Mouse (Mus musculus) macrophage (primary cell): ENCODE data around the gene Lhx4. TPM values are rescaled to one million over a fixed set of nuclear protein-coding genes. Genes with fewer than 3 reads are reported as not detected.

Source experiments
- H3K27ac ChIP-seq: fragments of 350-480 bp; formaldehyde crosslinking; 2 replicates; pipeline ENCODE4 v1.9.0; 2021
- H3K36me3 ChIP-seq: fragments of 350-480 bp; formaldehyde crosslinking; 2 replicates; pipeline ENCODE4 v1.9.0; 2021; ENCODE audit errors: inconsistent target
- H3K4me3 ChIP-seq: fragments of 350-480 bp; formaldehyde crosslinking; 2 replicates; pipeline ENCODE4 v1.9.0; 2021; ENCODE audit errors: inconsistent target
- H3K79me2 ChIP-seq: fragments of 350-480 bp; formaldehyde crosslinking; 2 replicates; pipeline ENCODE4 v1.9.0; 2021; ENCODE audit errors: inconsistent target
- WGBS: methylation state at CpG from one replicate; pipeline ENCODE4 v1.1.7; 2026; ENCODE audit warnings: inconsistent platforms; ENCODE audit not compliant: missing documents; 5-methylcytosine and 5-hydroxymethylcytosine counted together
- polyA plus RNA-seq: library from polyadenylated mRNA; stranded (reverse); fragments of 250-400 nt; gene quantifications from 3 replicates; pipeline ENCODE4 v1.2.4, GENCODE M21; 2018; ENCODE audit warnings: inconsistent platforms

Lhx4 gene
- polyA plus RNA-seq, 1 experiment from 2014 or later: not detected

- H3K79me2 ChIP-seq: no peaks in the 10 kb centered on the region
- no peak overlapping the region for H3K4me3 ChIP-seq
- H3K36me3 ChIP-seq: no peaks in the 10 kb centered on the region
- H3K27ac ChIP-seq: no peak overlapping the region
- 0% methylated on average over 1 of the region's 2 CpGs for WGBS
Observed at GRCm38 (mm10) chr1:155731156-155731555, 20.3 kb downstream of the Lhx4 start.

- H3K79me2 ChIP-seq: no peaks in the 10 kb centered on the region
- H3K27ac ChIP-seq: no peak overlapping the region
- no peaks in the 10 kb centered on the region for H3K36me3 ChIP-seq
- WGBS: 13% methylated on average over 21 of the region's 23 CpGs
- H3K4me3 ChIP-seq: no peak overlapping the region
Observed at GRCm38 (mm10) chr1:155729113-155729795, 22.2 kb downstream of the Lhx4 start.

- Histone ChIP-seq H3K36me3 (no peaks in the 10 kb centered on the region), H3K79me2 (no peaks in the 10 kb centered on the region), H3K4me3 (no peak overlapping the region), H3K27ac (no peak overlapping the region)
- WGBS: 36% methylated on average over 10 of the region's 10 CpGs
Observed at GRCm38 (mm10) chr1:155727830-155728229, 23.7 kb downstream of the Lhx4 start.

GRCm38 (mm10) chr1:155725876-155726275, 25.6 kb downstream of the Lhx4 start:
- H3K4me3 ChIP-seq: no peak overlapping the region
- no peak overlapping the region for H3K27ac ChIP-seq
- 89% methylated on average over 2 of the region's 2 CpGs for WGBS
- no peaks in the 10 kb centered on the region for H3K79me2 ChIP-seq
- H3K36me3 ChIP-seq: no peaks in the 10 kb centered on the region

- 73% methylated on average over 3 of the region's 3 CpGs for WGBS
- Histone ChIP-seq H3K79me2 (no peaks in the 10 kb centered on the region), H3K27ac (no peak overlapping the region), H3K36me3 (no peaks in the 10 kb centered on the region), H3K4me3 (no peak overlapping the region)
Observed at GRCm38 (mm10) chr1:155724301-155724700, 27.2 kb downstream of the Lhx4 start.

GRCm38 (mm10) chr1:155722185-155722584, 29.3 kb downstream of the Lhx4 start:
- Histone ChIP-seq H3K4me3 (no peak overlapping the region), H3K79me2 (no peaks in the 10 kb centered on the region), H3K27ac (no peak overlapping the region), H3K36me3 (no peaks in the 10 kb centered on the region)
- under 1% methylated on average over 13 of the region's 13 CpGs for WGBS

- no peaks in the 10 kb centered on the region for H3K79me2 ChIP-seq
- H3K4me3 ChIP-seq: no peak overlapping the region
- H3K36me3 ChIP-seq: no peaks in the 10 kb centered on the region
- no peak overlapping the region for H3K27ac ChIP-seq
- 51% methylated on average over 8 of the region's 8 CpGs for WGBS
Observed at GRCm38 (mm10) chr1:155721443-155721842, 30.0 kb downstream of the Lhx4 start.

GRCm38 (mm10) chr1:155720006-155720405, 31.5 kb downstream of the Lhx4 start:
- 57% methylated on average over 5 of the region's 5 CpGs for WGBS

GRCm38 (mm10) chr1:155718851-155719250, 32.6 kb downstream of the Lhx4 start:
- H3K79me2 ChIP-seq: no peaks in the 10 kb centered on the region
- no peak overlapping the region for H3K27ac ChIP-seq
- H3K4me3 ChIP-seq: no peak overlapping the region
- H3K36me3 ChIP-seq: no peaks in the 10 kb centered on the region
- 90% methylated on average over 3 of the region's 3 CpGs for WGBS

More at GRCm38 (mm10) chr1:155720006-155720405, 31.5 kb downstream of the Lhx4 start:
- Histone ChIP-seq H3K27ac (no peak overlapping the region), H3K4me3 (no peak overlapping the region), H3K79me2 (no peaks in the 10 kb centered on the region), H3K36me3 (no peaks in the 10 kb centered on the region)

- no peaks in the 10 kb centered on the region for H3K79me2 ChIP-seq
- H3K4me3 ChIP-seq: no peak overlapping the region
- H3K36me3 ChIP-seq: no peaks in the 10 kb centered on the region
- no peak overlapping the region for H3K27ac ChIP-seq
- WGBS: 94% methylated on average over 12 of the region's 12 CpGs
Observed at GRCm38 (mm10) chr1:155717301-155717700, 34.2 kb downstream of the Lhx4 start.

GRCm38 (mm10) chr1:155715366-155715765, 36.1 kb downstream of the Lhx4 start:
- no peaks in the 10 kb centered on the region for H3K79me2 ChIP-seq
- no peak overlapping the region for H3K4me3 ChIP-seq
- no peaks in the 10 kb centered on the region for H3K36me3 ChIP-seq
- H3K27ac ChIP-seq: no peak overlapping the region

- Histone ChIP-seq H3K4me3 (no peak overlapping the region), H3K79me2 (no peaks in the 10 kb centered on the region), H3K36me3 (no peaks in the 10 kb centered on the region), H3K27ac (no peak overlapping the region)
- WGBS: 49% methylated on average over 2 of the region's 2 CpGs
Observed at GRCm38 (mm10) chr1:155713306-155713705, 38.2 kb downstream of the Lhx4 start.

GRCm38 (mm10) chr1:155704182-155704581, 47.3 kb downstream of the Lhx4 start:
- Histone ChIP-seq H3K36me3 (no peaks in the 10 kb centered on the region), H3K4me3 (no peak overlapping the region), H3K79me2 (no peaks in the 10 kb centered on the region), H3K27ac (no peak overlapping the region)
- 64% methylated on average over 5 of the region's 5 CpGs for WGBS

- Histone ChIP-seq H3K36me3 (no peaks in the 10 kb centered on the region), H3K79me2 (no peaks in the 10 kb centered on the region), H3K4me3 (no peak overlapping the region), H3K27ac (no peak overlapping the region)
- 90% methylated on average over 4 of the region's 5 CpGs for WGBS
Observed at GRCm38 (mm10) chr1:155703191-155703680, 48.2 kb downstream of the Lhx4 start.

GRCm38 (mm10) chr1:155700886-155701285, 50.6 kb downstream of the Lhx4 start:
- Histone ChIP-seq H3K79me2 (no peaks in the 10 kb centered on the region), H3K27ac (no peak overlapping the region), H3K36me3 (no peaks in the 10 kb centered on the region), H3K4me3 (no peak overlapping the region)
